Mouse (Mus musculus): Measurements from ENCODE around the gene H1foo. TPM values are rescaled to one million over a fixed set of nuclear protein-coding genes. Genes with fewer than 3 reads are reported as not detected.

H1foo gene
- polyA plus RNA-seq, 1 experiment = not detected

DNA sequence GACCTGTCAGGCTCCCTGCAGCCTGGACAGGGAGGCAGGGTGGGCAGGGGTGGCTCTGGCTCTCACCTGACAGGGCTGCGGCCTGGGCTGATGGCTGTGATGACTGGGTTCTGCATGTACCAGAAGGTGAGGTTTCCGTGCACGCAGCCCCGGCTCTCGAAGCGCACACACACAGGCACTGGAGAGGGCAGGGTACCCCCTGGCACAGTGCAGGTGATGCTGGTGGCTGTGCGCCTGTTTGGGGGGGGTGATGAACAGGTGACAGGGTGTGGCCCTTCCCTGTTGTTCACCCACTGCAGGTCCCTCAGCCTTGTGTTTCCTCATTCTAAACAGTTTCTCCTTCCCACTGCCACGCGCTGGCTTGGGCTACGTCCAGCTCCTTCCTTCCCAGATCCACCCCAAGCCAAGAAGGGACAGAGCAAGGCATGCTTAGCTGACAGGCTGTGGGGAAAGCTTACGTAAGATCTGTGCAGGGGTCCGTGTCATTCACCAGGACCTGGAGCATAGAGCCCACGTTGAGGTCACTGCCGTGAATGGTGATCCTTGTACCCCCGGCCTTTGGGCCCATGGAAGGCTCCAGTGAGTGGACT, 22.6 kb downstream of the H1foo start:
- no peak overlapping the region for H3K27ac ChIP-seq (ENCODE audit: insufficient read depth, low read length)
- no peak overlapping the region for H3K4me3 ChIP-seq (ENCODE audit: insufficient read depth, low read length)
- no peaks in the 10 kb centered on the region for H3K4me1 ChIP-seq (ENCODE audit: control insufficient read depth, insufficient read depth, low read length)
- TF ChIP-seq CTCF (IDR thresholded peaks at IDR 0.05; ENCODE audit: extremely low read depth, insufficient read depth, low read length) (no peak), POLR2A (IDR thresholded peaks at IDR 0.05; ENCODE audit: extremely low read depth, insufficient read depth, low read length) (no peak)

DNA sequence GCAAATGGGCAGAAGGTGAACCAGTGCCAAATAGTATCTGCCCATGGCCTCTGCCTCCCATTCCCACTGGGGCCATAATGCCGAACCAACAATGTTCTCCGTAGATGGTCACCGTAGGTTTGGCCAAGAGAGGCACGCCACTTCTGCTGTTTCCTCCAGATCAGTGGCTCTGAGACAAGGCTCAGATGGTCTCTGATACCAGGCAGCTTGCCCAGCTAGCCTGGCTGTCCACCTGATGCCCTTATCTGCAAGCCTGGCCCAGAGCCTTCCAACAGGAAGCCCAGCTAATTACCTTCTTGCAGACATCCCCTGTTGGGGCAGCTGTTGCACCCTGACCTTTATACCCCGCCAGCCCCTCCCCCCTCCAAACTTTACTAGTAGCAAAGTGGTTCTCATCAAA, 23.3 kb downstream of the H1foo start:
- Histone ChIP-seq H3K4me3 (ENCODE audit: insufficient read depth, low read length) (no peak overlapping the region), H3K4me1 (ENCODE audit: control insufficient read depth, insufficient read depth, low read length) (no peaks in the 10 kb centered on the region), H3K27ac (ENCODE audit: insufficient read depth, low read length) (no peak overlapping the region)
- TF ChIP-seq POLR2A (IDR thresholded peaks at IDR 0.05; ENCODE audit: extremely low read depth, insufficient read depth, low read length) (no peak), CTCF (IDR thresholded peaks at IDR 0.05; ENCODE audit: extremely low read depth, insufficient read depth, low read length) (no peak)

GRCm38 (mm10) chr6:115968700-115969099, 24.0 kb downstream of the H1foo start:
- no peak overlapping the region for H3K27ac ChIP-seq (ENCODE audit: insufficient read depth, low read length)
- TF ChIP-seq CTCF (IDR thresholded peaks at IDR 0.05; ENCODE audit: extremely low read depth, insufficient read depth, low read length) (no peak), POLR2A (IDR thresholded peaks at IDR 0.05; ENCODE audit: extremely low read depth, insufficient read depth, low read length) (no peak)
- H3K4me3 ChIP-seq (ENCODE audit: insufficient read depth, low read length) = no peak overlapping the region
- H3K4me1 ChIP-seq (ENCODE audit: control insufficient read depth, insufficient read depth, low read length) = 0 out of 2 replicates have a peak, but pooled peaks cover 2% of the 10 kb centered on the region

GRCm38 (mm10) chr6:115969103-115969502, 24.4 kb downstream of the H1foo start:
- H3K4me1 ChIP-seq (ENCODE audit: control insufficient read depth, insufficient read depth, low read length) = 0 out of 2 replicates have a peak, but pooled peaks cover 2% of the 10 kb centered on the region
- H3K4me3 ChIP-seq (ENCODE audit: insufficient read depth, low read length) = no peak overlapping the region
- TF ChIP-seq CTCF (IDR thresholded peaks at IDR 0.05; ENCODE audit: extremely low read depth, insufficient read depth, low read length) = no peak
- no peak for TF ChIP-seq POLR2A (IDR thresholded peaks at IDR 0.05; ENCODE audit: extremely low read depth, insufficient read depth, low read length)
- no peak overlapping the region for H3K27ac ChIP-seq (ENCODE audit: insufficient read depth, low read length)

DNA sequence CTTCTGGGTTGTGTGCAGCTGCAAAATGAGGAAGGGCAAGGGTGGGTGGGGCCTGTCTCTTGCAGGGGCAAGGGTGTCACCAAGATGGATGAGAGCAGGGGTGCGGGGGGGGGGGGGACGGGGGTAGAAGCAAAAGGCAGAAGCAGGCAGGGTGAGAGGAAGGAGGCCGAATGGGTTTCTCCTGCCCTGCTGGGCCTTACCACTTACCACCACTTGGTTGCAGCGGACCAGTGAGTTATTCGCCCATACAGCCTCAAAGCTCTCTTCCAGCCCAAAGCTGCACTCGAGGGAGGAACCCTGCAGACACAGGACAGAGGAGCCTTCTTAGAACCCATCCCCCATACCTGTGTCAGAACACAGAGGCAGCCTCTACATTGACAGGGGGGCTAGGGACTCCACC, 25.2 kb downstream of the H1foo start:
- no peak overlapping the region for H3K4me3 ChIP-seq (ENCODE audit: insufficient read depth, low read length)
- TF ChIP-seq CTCF (IDR thresholded peaks at IDR 0.05; ENCODE audit: extremely low read depth, insufficient read depth, low read length) (no peak), POLR2A (IDR thresholded peaks at IDR 0.05; ENCODE audit: extremely low read depth, insufficient read depth, low read length) (no peak)
- 0 out of 2 replicates have a peak, but pooled peaks cover 2% of the 10 kb centered on the region for H3K4me1 ChIP-seq (ENCODE audit: control insufficient read depth, insufficient read depth, low read length)
- H3K27ac ChIP-seq (ENCODE audit: insufficient read depth, low read length) = no peak overlapping the region

GRCm38 (mm10) chr6:115971273-115972060, 26.7 kb downstream of the H1foo start:
- Histone ChIP-seq H3K4me3 (ENCODE audit: insufficient read depth, low read length) (no peak overlapping the region), H3K4me1 (ENCODE audit: control insufficient read depth, insufficient read depth, low read length) (0 out of 2 replicates have a peak, but pooled peaks cover 2% of the 10 kb centered on the region), H3K27ac (ENCODE audit: insufficient read depth, low read length) (no peak overlapping the region)
- TF ChIP-seq POLR2A (IDR thresholded peaks at IDR 0.05; ENCODE audit: extremely low read depth, insufficient read depth, low read length) (no peak), CTCF (IDR thresholded peaks at IDR 0.05; ENCODE audit: extremely low read depth, insufficient read depth, low read length) (no peak)

DNA sequence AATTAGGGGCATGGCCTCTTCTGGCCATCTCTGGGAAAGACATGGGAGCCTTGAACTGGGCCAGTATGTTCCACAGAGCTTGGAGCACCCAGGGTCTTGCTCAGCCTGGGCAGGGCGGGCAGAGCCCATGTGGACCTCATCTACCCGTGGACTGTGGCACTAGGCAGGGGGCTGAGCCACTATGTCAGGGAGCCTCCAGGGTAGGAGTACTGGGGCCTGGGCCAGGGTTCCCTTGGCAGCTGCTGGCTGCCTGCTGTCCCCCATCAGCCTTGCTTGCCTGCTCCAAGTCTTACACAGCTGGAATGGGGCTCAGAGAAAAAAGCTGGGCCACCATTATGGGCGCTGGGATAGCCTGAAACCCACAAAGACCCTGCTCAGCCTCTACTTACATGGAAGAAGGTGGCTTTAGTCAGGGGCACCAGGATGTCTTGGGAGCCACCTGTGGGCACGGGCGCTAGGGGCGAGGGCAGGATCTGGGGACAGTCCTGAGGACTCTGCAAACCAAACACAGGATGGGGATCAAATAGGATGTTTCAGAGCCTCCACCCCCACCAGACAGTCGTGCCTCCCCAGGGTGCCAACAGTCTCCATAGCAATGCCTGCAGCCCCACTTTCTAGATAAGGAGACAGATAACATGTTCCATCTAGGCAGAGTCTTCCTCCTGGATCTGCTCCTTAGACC, 27.5 kb downstream of the H1foo start:
- no peak overlapping the region for H3K27ac ChIP-seq (ENCODE audit: insufficient read depth, low read length)
- H3K4me1 ChIP-seq (ENCODE audit: control insufficient read depth, insufficient read depth, low read length) = 0 out of 2 replicates have a peak, but pooled peaks cover 2% of the 10 kb centered on the region
- TF ChIP-seq CTCF (IDR thresholded peaks at IDR 0.05; ENCODE audit: extremely low read depth, insufficient read depth, low read length) (no peak), POLR2A (IDR thresholded peaks at IDR 0.05; ENCODE audit: extremely low read depth, insufficient read depth, low read length) (no peak)
- no peak overlapping the region for H3K4me3 ChIP-seq (ENCODE audit: insufficient read depth, low read length)

- Histone ChIP-seq H3K4me1 (ENCODE audit: control insufficient read depth, insufficient read depth, low read length) (0 out of 2 replicates have a peak, but pooled peaks cover 2% of the 10 kb centered on the region), H3K27ac (ENCODE audit: insufficient read depth, low read length) (no peak overlapping the region), H3K4me3 (ENCODE audit: insufficient read depth, low read length) (no peak overlapping the region)
- TF ChIP-seq POLR2A (IDR thresholded peaks at IDR 0.05; ENCODE audit: extremely low read depth, insufficient read depth, low read length) = no peak
- TF ChIP-seq CTCF (IDR thresholded peaks at IDR 0.05; ENCODE audit: extremely low read depth, insufficient read depth, low read length) = no peak
Measured at GRCm38 (mm10) chr6:115973139-115973875, 28.6 kb downstream of the H1foo start.
